Mouse (Mus musculus) midbrain, embryonic 16.5 days (tissue): Measurements from ENCODE around the gene Dnase2b. TPM values are rescaled to one million over a fixed set of nuclear protein-coding genes. Genes with fewer than 3 reads are reported as not detected.

Source experiments
- ATAC-seq: fragments of 200-750 bp; cut with Nextera tagmentation; 2 replicates; pipeline ENCODE4 v1.8.0; 2017; ENCODE audit warnings: moderate TSS enrichment
- H3K27ac ChIP-seq: fragments of 300-500 bp; sonication (generic); 2 replicates; pipeline ENCODE4 v1.5.1; 2014; ENCODE audit warnings: mild to moderate bottlenecking, low read length, mixed read lengths
- H3K27me3 ChIP-seq: fragments of 300-500 bp; sonication (generic); 2 replicates; pipeline ENCODE4 v1.6.1; 2014; ENCODE audit warnings: low read depth, low read length, mixed read lengths; ENCODE audit not compliant: control insufficient read depth, insufficient read depth
- H3K36me3 ChIP-seq: fragments of 300-500 bp; sonication (generic); 2 replicates; pipeline ENCODE4 v1.6.1; 2014; ENCODE audit warnings: mild to moderate bottlenecking, low read length, moderate library complexity, mixed read lengths; ENCODE audit not compliant: control insufficient read depth, insufficient read depth
- H3K4me1 ChIP-seq: fragments of 300-500 bp; sonication (generic); 2 replicates; pipeline ENCODE4 v1.6.1; 2014; ENCODE audit warnings: mild to moderate bottlenecking, low read length, mixed read lengths; ENCODE audit not compliant: control insufficient read depth, insufficient read depth
- H3K4me2 ChIP-seq: fragments of 300-500 bp; sonication (generic); 2 replicates; pipeline ENCODE4 v1.6.1; 2014; ENCODE audit warnings: mild to moderate bottlenecking, low read length, mixed read lengths
- H3K4me3 ChIP-seq: fragments of 300-500 bp; sonication (generic); 2 replicates; pipeline ENCODE4 v1.5.1; 2014; ENCODE audit warnings: low read depth, mild to moderate bottlenecking, low read length, moderate library complexity, mixed read lengths
- H3K9ac ChIP-seq: fragments of 300-500 bp; sonication (generic); 2 replicates; pipeline ENCODE4 v1.6.1; 2014; ENCODE audit warnings: low read depth, low read length, mixed read lengths
- H3K9me3 ChIP-seq: fragments of 300-500 bp; sonication (generic); replicated peaks from 2 replicates; pipeline ENCODE4 v1.6.1; 2014; ENCODE audit warnings: mild to moderate bottlenecking, low read length, mixed read lengths; ENCODE audit not compliant: control insufficient read depth, poor library complexity, severe bottlenecking
- WGBS: fragments of 180-500 bp; shearing (Covaris S2); extraction: QIAGEN DNeasy Blood & Tissue Kit; methylation state at CpG from one replicate; pipeline ENCODE4 v1.1.7; 2014; 5-methylcytosine and 5-hydroxymethylcytosine counted together
- polyA plus RNA-seq: library from polyadenylated mRNA; unstranded; fragments of >200 nt; fragmentation: Nextera tagmentation; extraction: Ambion mirVana; gene quantifications from 2 replicates; pipeline ENCODE4 v1.2.1, GENCODE M21; 2015

Gene Dnase2b
- polyA plus RNA-seq, 1 experiment from 2014 or later = not detected

DNA sequence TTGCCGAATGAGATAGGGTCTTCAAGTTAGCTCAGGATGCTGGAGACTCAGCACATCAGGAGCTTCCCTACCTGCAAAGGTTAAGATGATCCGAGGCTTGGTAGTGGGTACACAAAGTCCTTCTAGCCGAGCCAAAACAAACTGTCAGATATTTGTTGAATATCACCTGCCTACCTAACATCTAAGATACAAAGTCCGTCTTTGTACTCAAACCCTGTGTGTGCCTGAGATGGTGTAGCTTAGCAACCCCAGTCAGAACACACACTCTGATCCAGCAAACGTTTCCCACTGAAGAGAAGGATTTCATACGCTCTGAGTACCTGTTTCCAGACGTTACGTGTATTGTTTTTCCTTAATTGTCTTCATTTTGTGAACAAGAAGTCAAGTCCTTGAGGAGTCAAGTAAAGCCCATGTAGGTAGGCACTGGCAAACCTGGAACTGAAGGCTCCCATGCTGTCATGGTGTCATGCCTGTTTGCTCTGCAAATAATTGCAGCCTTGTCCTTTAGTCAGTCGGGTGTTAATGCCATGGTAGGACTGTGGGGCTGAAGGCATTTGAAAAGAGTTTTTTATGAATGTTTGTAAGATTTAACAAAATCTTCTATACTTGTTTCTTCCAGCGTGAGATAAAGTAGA, 45.1 kb downstream of the Dnase2b start, which contains the start of gene Uox:
Gene Uox (plus strand): TSS at position 279 of the 635 bp plus-strand sequence.
- WGBS = 79% methylated on average over 10 of the region's 10 CpGs
- Histone ChIP-seq H3K27ac (no peak within 1 kb of the TSS), H3K4me2 (no peak within 1 kb of the TSS), H3K4me1 (no peaks in the 10 kb centered on the region), H3K27me3 (no peaks in the 10 kb centered on the region), H3K9ac (no peak within 1 kb of the TSS), H3K9me3 (no peaks in the 10 kb centered on the region), H3K4me3 (no peak within 1 kb of the TSS), H3K36me3 (no peaks in the 10 kb centered on the region)
- no peak for ATAC-seq

- no peak overlapping the region for H3K27ac ChIP-seq
- no peaks in the 10 kb centered on the region for H3K27me3 ChIP-seq
- peaks cover 4% of the 10 kb centered on the region for H3K4me1 ChIP-seq
- ATAC-seq = no peak
- WGBS = 94% methylated on average over 3 of the region's 3 CpGs
- H3K4me3 ChIP-seq = no peak overlapping the region
- H3K4me2 ChIP-seq = no peak overlapping the region
- no peaks in the 10 kb centered on the region for H3K36me3 ChIP-seq
- no peaks in the 10 kb centered on the region for H3K9me3 ChIP-seq
- H3K9ac ChIP-seq = no peak overlapping the region
Measured at GRCm38 (mm10) chr3:146569594-146569993, 45.8 kb downstream of the Dnase2b start.

- no peaks in the 10 kb centered on the region for H3K27me3 ChIP-seq
- ATAC-seq = no peak
- H3K4me3 ChIP-seq = no peak overlapping the region
- H3K9ac ChIP-seq = no peak overlapping the region
- no peak overlapping the region for H3K4me2 ChIP-seq
- no peak overlapping the region for H3K27ac ChIP-seq
- H3K4me1 ChIP-seq = peaks cover 6% of the 10 kb centered on the region
- no peaks in the 10 kb centered on the region for H3K9me3 ChIP-seq
- no peaks in the 10 kb centered on the region for H3K36me3 ChIP-seq
- WGBS = 83% methylated on average over 9 of the region's 9 CpGs
Measured at GRCm38 (mm10) chr3:146567884-146568530, 47.4 kb downstream of the Dnase2b start.

DNA sequence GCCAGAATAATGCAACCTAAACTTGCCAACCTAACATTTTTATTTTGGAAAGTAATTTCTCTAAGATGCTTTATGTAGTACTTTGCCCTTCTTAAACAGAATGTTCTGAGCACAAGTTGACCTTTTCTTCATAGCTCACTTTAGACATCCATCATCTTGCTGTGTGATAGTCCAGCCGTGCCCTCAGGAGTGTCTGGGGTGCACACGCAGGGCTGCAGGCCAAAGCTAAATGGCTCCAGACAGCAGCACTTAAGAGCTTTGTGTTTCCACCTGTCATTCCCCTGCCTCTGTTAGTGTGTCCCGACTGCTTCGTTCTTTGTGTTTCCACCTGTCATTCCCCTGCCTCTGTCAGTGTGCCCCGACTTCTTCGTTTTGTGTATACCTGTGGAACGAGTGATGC, 48.0 kb downstream of the Dnase2b start:
- ATAC-seq = no peak

DNA sequence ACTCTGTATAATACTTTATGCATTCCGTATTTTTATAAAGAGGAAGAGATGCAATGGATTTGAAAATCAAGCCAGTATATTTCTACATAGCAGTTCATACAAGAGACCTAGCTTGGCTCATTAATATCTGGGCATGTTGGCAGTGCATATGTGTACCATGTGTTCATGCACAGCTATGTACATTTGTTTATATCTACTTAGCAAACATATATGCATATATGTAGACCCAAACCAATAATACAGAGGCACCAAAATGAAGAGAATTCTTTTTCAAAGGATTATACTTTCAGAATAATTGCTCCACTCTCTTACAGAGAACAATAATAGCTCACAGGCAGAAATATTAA, 50.4 kb downstream of the Dnase2b start:
- Histone ChIP-seq H3K9me3 (no peaks in the 10 kb centered on the region), H3K9ac (no peak overlapping the region), H3K4me3 (no peak overlapping the region), H3K27ac (peak overlapping the region; percentile 74), H3K27me3 (no peaks in the 10 kb centered on the region), H3K36me3 (no peaks in the 10 kb centered on the region), H3K4me1 (peaks cover 6% of the 10 kb centered on the region), H3K4me2 (no peak overlapping the region)
- peak; percentile 39; the same call in 1 of the 2 replicates for ATAC-seq
- 89% methylated on average over 1 of the region's 1 CpGs for WGBS

More for the DNA sequence above, 48.0 kb downstream of the Dnase2b start:
- 82% methylated on average over 7 of the region's 7 CpGs for WGBS
- Histone ChIP-seq H3K27ac (no peak overlapping the region), H3K4me2 (no peak overlapping the region), H3K9ac (no peak overlapping the region), H3K36me3 (no peaks in the 10 kb centered on the region), H3K4me3 (no peak overlapping the region), H3K27me3 (no peaks in the 10 kb centered on the region), H3K4me1 (peaks cover 6% of the 10 kb centered on the region), H3K9me3 (no peaks in the 10 kb centered on the region)

- ATAC-seq = peak; percentile 40
- H3K36me3 ChIP-seq = no peaks in the 10 kb centered on the region
- WGBS = 21% methylated on average over 14 of the region's 14 CpGs
- no peak overlapping the region for H3K9ac ChIP-seq
- H3K4me3 ChIP-seq = no peak overlapping the region
- peak overlapping the region; percentile 28 for H3K4me2 ChIP-seq
- H3K27me3 ChIP-seq = no peaks in the 10 kb centered on the region
- H3K27ac ChIP-seq = peak overlapping the region; percentile 74
- peaks cover 6% of the 10 kb centered on the region for H3K4me1 ChIP-seq
- no peaks in the 10 kb centered on the region for H3K9me3 ChIP-seq
Measured at GRCm38 (mm10) chr3:146564268-146565064, 50.9 kb downstream of the Dnase2b start.

- 93% methylated on average over 7 of the region's 7 CpGs for WGBS
- H3K36me3 ChIP-seq = no peaks in the 10 kb centered on the region
- peaks cover 6% of the 10 kb centered on the region for H3K4me1 ChIP-seq
- no peak overlapping the region for H3K4me3 ChIP-seq
- no peak for ATAC-seq
- no peak overlapping the region for H3K4me2 ChIP-seq
- H3K9me3 ChIP-seq = no peaks in the 10 kb centered on the region
- H3K27ac ChIP-seq = no peak overlapping the region
- no peaks in the 10 kb centered on the region for H3K27me3 ChIP-seq
- H3K9ac ChIP-seq = no peak overlapping the region
Measured at GRCm38 (mm10) chr3:146562936-146563335, 52.5 kb downstream of the Dnase2b start.

DNA sequence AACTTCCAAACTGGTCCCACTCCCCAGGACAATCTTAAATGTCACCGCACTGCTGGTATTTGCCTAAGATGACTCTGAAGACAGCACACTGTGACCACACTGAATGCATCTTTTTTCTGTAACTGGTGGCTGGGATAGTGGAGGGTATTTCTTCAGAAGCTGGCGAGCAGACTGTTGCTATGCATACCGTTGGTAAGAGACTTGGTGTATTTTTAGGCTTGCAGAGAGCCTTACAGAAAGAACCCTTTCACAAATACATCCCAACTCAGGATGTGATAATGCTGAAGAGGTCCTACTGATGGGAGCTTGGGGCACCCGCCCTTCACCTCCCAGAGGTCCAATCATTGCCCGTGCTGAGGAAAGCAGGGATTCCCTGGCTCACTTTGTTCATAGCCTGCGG, 57.9 kb downstream of the Dnase2b start:
- 82% methylated on average over 6 of the region's 6 CpGs for WGBS
- ATAC-seq = no peak

DNA sequence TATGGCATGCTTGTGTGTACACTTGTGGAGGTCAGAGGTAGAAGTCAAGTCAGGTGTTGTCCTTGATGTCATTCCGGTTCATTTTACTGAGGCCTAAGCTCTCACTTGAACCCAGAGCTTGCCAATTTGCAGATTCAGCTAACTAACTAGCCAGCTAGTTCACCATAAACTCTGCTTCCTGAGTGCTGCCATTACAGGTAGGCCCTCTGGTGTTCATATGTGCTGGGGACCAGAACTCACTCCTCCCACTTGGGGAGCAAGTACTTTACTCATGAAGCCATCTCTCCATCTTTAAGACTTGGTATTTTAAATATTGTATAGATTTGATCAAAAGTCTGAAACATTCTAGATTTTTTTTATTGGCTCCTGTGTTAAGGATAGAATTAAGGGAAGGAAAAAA, 58.8 kb downstream of the Dnase2b start:
- Histone ChIP-seq H3K27me3 (no peaks in the 10 kb centered on the region), H3K36me3 (no peaks in the 10 kb centered on the region), H3K9ac (no peak overlapping the region), H3K27ac (no peak overlapping the region), H3K4me3 (no peak overlapping the region), H3K9me3 (no peaks in the 10 kb centered on the region), H3K4me2 (no peak overlapping the region), H3K4me1 (no peaks in the 10 kb centered on the region)
- WGBS = 74% methylated on average over 1 of the region's 1 CpGs
- no peak for ATAC-seq

More for the DNA sequence above, 57.9 kb downstream of the Dnase2b start:
- Histone ChIP-seq H3K9ac (no peak overlapping the region), H3K27me3 (no peaks in the 10 kb centered on the region), H3K9me3 (no peaks in the 10 kb centered on the region), H3K4me3 (no peak overlapping the region), H3K4me1 (no peaks in the 10 kb centered on the region), H3K36me3 (no peaks in the 10 kb centered on the region), H3K27ac (no peak overlapping the region), H3K4me2 (no peak overlapping the region)
